Mouse (Mus musculus): ENCODE measurements at regions not wholly inside any gene's neighbourhood (a gene's known extent, or its start where the extent isn't known, plus 50 kb on each side); places are given as distances from the start of the nearest gene placed in this dataset.

DNA sequence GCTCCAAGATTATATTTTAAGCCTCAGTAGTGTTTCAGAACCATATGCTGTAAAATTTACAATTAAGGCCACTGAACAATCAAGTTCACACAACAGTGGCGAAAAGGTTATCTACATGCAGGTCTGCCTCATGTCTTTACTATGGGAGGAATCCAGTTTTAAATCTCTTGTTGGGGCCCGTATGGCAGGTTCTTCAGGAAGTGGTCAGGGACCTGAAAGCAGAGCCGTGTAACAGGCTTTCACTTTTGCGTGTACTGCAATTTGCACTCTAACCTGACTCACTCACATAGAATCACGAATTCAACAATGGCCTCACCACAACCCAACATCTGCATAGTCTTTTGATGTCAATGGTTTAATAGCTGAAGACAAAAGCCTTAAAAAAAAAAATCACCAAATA is 312.6 kb downstream of the Tex13c3 start:
- no peak for TF ChIP-seq POLR2A (IDR thresholded peaks at IDR 0.05; ENCODE audit: insufficient read length, low read depth)
- no peak for TF ChIP-seq MYOD1 (IDR thresholded peaks at IDR 0.05; ENCODE audit: control insufficient read depth in 1 of 3, insufficient read length in 2 of 3, low read depth in 2 of 3)
- no peak for TF ChIP-seq TCF12 (IDR thresholded peaks at IDR 0.05; ENCODE audit: insufficient read depth, poor library complexity, severe bottlenecking)
- no peak for TF ChIP-seq POLR2AphosphoS2 (IDR thresholded peaks at IDR 0.05; ENCODE audit: insufficient read length, low read depth)
- TF ChIP-seq MAX (IDR thresholded peaks at IDR 0.05; ENCODE audit: low read depth) = no peak
- no peak for TF ChIP-seq SRF (IDR thresholded peaks at IDR 0.05; ENCODE audit: control insufficient read depth, insufficient read length, low read depth)
- TF ChIP-seq USF1 (IDR thresholded peaks at IDR 0.05; ENCODE audit: low read depth) = no peak
- no peak for TF ChIP-seq E2F4 (IDR thresholded peaks at IDR 0.05; ENCODE audit: insufficient read depth)
